Mouse (Mus musculus): ENCODE results near the gene H1foo. TPM values are rescaled to one million over a fixed set of nuclear protein-coding genes. Genes with fewer than 3 reads are reported as not detected.
A peak's percentile ranks its signal among the peaks of the same experiment; 100 is the strongest.

H1foo gene
- total and polyA plus RNA-seq, 3 experiments = not detected

DNA sequence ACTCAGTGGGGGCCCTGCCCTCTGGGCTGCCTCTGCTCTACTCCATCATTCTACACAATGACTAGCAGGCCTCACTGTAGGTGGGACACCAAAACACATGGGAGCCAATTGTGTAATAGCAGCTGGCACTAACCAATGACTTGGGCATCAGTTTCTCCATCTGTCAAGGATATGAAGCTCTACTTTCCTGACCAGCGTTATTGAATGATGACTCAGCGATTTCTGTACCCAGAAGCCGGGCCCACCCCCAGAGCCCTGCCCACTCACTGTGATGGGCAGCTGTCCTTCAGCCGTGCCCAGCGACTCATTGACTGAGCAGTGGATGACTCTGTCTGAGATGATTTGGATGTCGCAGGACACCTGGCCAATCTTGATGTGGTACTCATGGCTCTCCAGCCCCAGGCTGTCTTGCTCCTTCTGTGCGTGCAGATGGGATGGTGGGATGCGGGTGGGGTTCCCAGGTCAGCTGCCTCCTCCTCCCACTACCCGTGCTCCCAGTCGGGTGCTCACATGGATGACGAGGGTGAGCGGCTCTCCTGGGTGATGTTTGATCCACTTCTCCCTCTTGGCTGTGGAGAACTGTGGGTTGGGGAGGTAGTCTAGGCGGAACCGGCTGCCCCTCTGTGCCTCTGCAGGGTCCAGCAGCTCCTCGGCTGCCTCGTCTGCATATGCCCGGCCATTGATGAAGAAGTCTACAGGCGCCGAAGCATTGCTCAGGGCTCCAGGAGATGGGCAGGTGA is 21.7 kb downstream of the H1foo start:
- no peaks in the 10 kb centered on the region for H3K36me3 ChIP-seq (ENCODE audit: control insufficient read depth in 1 of 2, insufficient read depth in 2 of 2, low read length in 2 of 2)
- TF ChIP-seq KAT2A (conservative IDR thresholded peaks at IDR 0.05; ENCODE audit: low read depth, low read length) = no peak
- TF ChIP-seq MAFK (IDR thresholded peaks at IDR 0.05; ENCODE audit: borderline replicate concordance, low read depth, low read length) = peak; percentile 88
- TF ChIP-seq MAZ (IDR thresholded peaks at IDR 0.05; ENCODE audit: low read depth, low read length) = no peak
- TF ChIP-seq CHD1 (IDR thresholded peaks at IDR 0.05; ENCODE audit: low read depth, low read length) = no peak
- no peak for TF ChIP-seq ZC3H11A (IDR thresholded peaks at IDR 0.05; ENCODE audit: low read depth, low read length)
- TF ChIP-seq MAX (IDR thresholded peaks at IDR 0.05; ENCODE audit: low read length) = no peak
- no peak for TF ChIP-seq EP300 (IDR thresholded peaks at IDR 0.05; ENCODE audit: low read depth in 1 of 2, low read length in 2 of 2)

DNA sequence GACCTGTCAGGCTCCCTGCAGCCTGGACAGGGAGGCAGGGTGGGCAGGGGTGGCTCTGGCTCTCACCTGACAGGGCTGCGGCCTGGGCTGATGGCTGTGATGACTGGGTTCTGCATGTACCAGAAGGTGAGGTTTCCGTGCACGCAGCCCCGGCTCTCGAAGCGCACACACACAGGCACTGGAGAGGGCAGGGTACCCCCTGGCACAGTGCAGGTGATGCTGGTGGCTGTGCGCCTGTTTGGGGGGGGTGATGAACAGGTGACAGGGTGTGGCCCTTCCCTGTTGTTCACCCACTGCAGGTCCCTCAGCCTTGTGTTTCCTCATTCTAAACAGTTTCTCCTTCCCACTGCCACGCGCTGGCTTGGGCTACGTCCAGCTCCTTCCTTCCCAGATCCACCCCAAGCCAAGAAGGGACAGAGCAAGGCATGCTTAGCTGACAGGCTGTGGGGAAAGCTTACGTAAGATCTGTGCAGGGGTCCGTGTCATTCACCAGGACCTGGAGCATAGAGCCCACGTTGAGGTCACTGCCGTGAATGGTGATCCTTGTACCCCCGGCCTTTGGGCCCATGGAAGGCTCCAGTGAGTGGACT is 22.6 kb downstream of the H1foo start:
- Histone ChIP-seq H3K4me3 (ENCODE audit: control insufficient read depth in 1 of 2, insufficient read depth in 1 of 2, low read depth in 2 of 2, low read length in 2 of 2) (no peak overlapping the region), H3K79me2 (ENCODE audit: control insufficient read depth, insufficient read depth, low read length, poor library complexity) (no peaks in the 10 kb centered on the region), H3K9ac (ENCODE audit: control insufficient read depth, low read depth, low read length, poor library complexity, severe bottlenecking) (no peak overlapping the region), H3K27ac (ENCODE audit: control insufficient read depth, low read depth, low read length) (no peak overlapping the region), H3K36me3 (ENCODE audit: control insufficient read depth in 1 of 2, insufficient read depth in 2 of 2, low read length in 2 of 2) (no peaks in the 10 kb centered on the region), H3K27me3 (ENCODE audit: control insufficient read depth in 1 of 2, insufficient read depth in 2 of 2, low read length in 2 of 2) (no peaks in the 10 kb centered on the region), H3K9me3 (replicated peaks; ENCODE audit: insufficient read depth, low read length) (no peaks in the 10 kb centered on the region), H3K4me1 (ENCODE audit: control insufficient read depth in 1 of 2, insufficient read depth in 2 of 2, low read length in 2 of 2) (no peaks in the 10 kb centered on the region)
- DNase-seq (ENCODE audit: low read depth, low spot score) = no peak
- TF ChIP-seq POLR2AphosphoS2 (IDR thresholded peaks at IDR 0.05; ENCODE audit: low read length) = no peak
- no peak for TF ChIP-seq TCF12 (IDR thresholded peaks at IDR 0.05; ENCODE audit: low read depth, low read length)
- no peak for TF ChIP-seq E2F4 (IDR thresholded peaks at IDR 0.05; ENCODE audit: borderline replicate concordance, low read depth, low read length)
- no peak for TF ChIP-seq GABPA (IDR thresholded peaks at IDR 0.05; ENCODE audit: low read depth, low read length)
- TF ChIP-seq RCOR1 (IDR thresholded peaks at IDR 0.05; ENCODE audit: low read depth, low read length) = no peak
- no peak for TF ChIP-seq EP300 (IDR thresholded peaks at IDR 0.05; ENCODE audit: low read depth in 1 of 2, low read length in 2 of 2)
- TF ChIP-seq POLR2A (IDR thresholded peaks at IDR 0.05; ENCODE audit: control insufficient read depth in 1 of 2, insufficient read depth in 1 of 2, low read depth in 1 of 2, low read length in 2 of 2, poor library complexity in 1 of 2) = no peak
- TF ChIP-seq MYC (IDR thresholded peaks at IDR 0.05; ENCODE audit: low read depth, low read length) = no peak
- TF ChIP-seq USF2 (IDR thresholded peaks at IDR 0.05; ENCODE audit: borderline replicate concordance in 1 of 2, insufficient read depth in 1 of 2, low read depth in 1 of 2, low read length in 2 of 2) = no peak
- no peak for TF ChIP-seq MXI1 (IDR thresholded peaks at IDR 0.05; ENCODE audit: low read depth, low read length)
- no peak for TF ChIP-seq UBTF (IDR thresholded peaks at IDR 0.05; ENCODE audit: borderline replicate concordance, insufficient read depth, low read depth, low read length)
- TF ChIP-seq CHD2 (IDR thresholded peaks at IDR 0.05; ENCODE audit: low read length) = no peak
- no peak for TF ChIP-seq NELFE (IDR thresholded peaks at IDR 0.05; ENCODE audit: low read depth, low read length)
- TF ChIP-seq ETS1 (IDR thresholded peaks at IDR 0.05; ENCODE audit: low read depth, low read length) = no peak
- TF ChIP-seq SMC3 (IDR thresholded peaks at IDR 0.05; ENCODE audit: low read depth, low read length) = no peak

More for the DNA sequence above, 21.7 kb downstream of the H1foo start:
- no peak overlapping the region for H3K9ac ChIP-seq (ENCODE audit: control insufficient read depth, low read depth, low read length, poor library complexity, severe bottlenecking)
- no peaks in the 10 kb centered on the region for H3K4me1 ChIP-seq (ENCODE audit: control insufficient read depth in 1 of 2, insufficient read depth in 2 of 2, low read length in 2 of 2)
- no peaks in the 10 kb centered on the region for H3K79me2 ChIP-seq (ENCODE audit: control insufficient read depth, insufficient read depth, low read length, poor library complexity)
- H3K4me3 ChIP-seq (ENCODE audit: control insufficient read depth in 1 of 2, insufficient read depth in 1 of 2, low read depth in 2 of 2, low read length in 2 of 2) = no peak overlapping the region
- DNase-seq (ENCODE audit: low read depth, low spot score) = no peak
- no peaks in the 10 kb centered on the region for H3K27me3 ChIP-seq (ENCODE audit: control insufficient read depth in 1 of 2, insufficient read depth in 2 of 2, low read length in 2 of 2)
- no peaks in the 10 kb centered on the region for H3K9me3 ChIP-seq (replicated peaks; ENCODE audit: insufficient read depth, low read length)
- H3K27ac ChIP-seq (ENCODE audit: control insufficient read depth, low read depth, low read length) = no peak overlapping the region
